Mouse (Mus musculus) liver, postnatal 0 days (tissue): ENCODE results near the gene Agbl3.

Experiments used
- CTCF ChIP-seq: sonication (generic); IDR thresholded peaks from 2 replicates; pipeline ENCODE4 v1.5.1; 2016; ENCODE audit warnings: antibody characterized with exemption, low read depth
- EP300 ChIP-seq: IDR thresholded peaks from 2 replicates; pipeline ENCODE4 v1.6.1; 2016; ENCODE audit warnings: antibody characterized with exemption, low read depth, mild to moderate bottlenecking

GRCm38 (mm10) chr6:34747846-34748245, 32.4 kb upstream of the Agbl3 start:
- TF ChIP-seq CTCF (no peak), EP300 (no peak)
